Mouse (Mus musculus) heart, embryonic 11.5 days (tissue): ENCODE data around the gene Cct8. TPM values are rescaled to one million over a fixed set of nuclear protein-coding genes. Genes with fewer than 3 reads are reported as not detected.
"Not testable (repeated sequence)": the region's sequence is repeated elsewhere in the genome, so short reads cannot be mapped to it uniquely, and the experiment has no call there.

Source experiments
- ATAC-seq: fragments of 200-750 bp; cut with Nextera tagmentation; replicated peaks from 2 replicates; pipeline ENCODE4 v1.8.0; 2017; ENCODE audit warnings: moderate library complexity; ENCODE audit not compliant: insufficient number of reproducible peaks, low FRiP score, low TSS enrichment
- H3K27ac ChIP-seq: fragments of 300-500 bp; sonication (generic); 2 replicates; pipeline ENCODE4 v1.5.1; 2014; ENCODE audit warnings: mild to moderate bottlenecking, low read depth, low read length
- H3K27me3 ChIP-seq: fragments of 300-500 bp; sonication (generic); 2 replicates; pipeline ENCODE4 v1.6.1; 2014; ENCODE audit warnings: mild to moderate bottlenecking, low read length, mixed read lengths; ENCODE audit not compliant: control insufficient read depth, insufficient read depth
- H3K36me3 ChIP-seq: fragments of 300-500 bp; sonication (generic); 2 replicates; pipeline ENCODE4 v1.6.1; 2014; ENCODE audit warnings: mild to moderate bottlenecking, low read length, moderate library complexity, mixed read lengths; ENCODE audit not compliant: control insufficient read depth, insufficient read depth
- H3K4me1 ChIP-seq: fragments of 300-500 bp; sonication (generic); 2 replicates; pipeline ENCODE4 v1.6.1; 2014; ENCODE audit warnings: low read length; ENCODE audit not compliant: control insufficient read depth, insufficient read depth
- H3K4me2 ChIP-seq: fragments of 300-500 bp; sonication (generic); 2 replicates; pipeline ENCODE4 v1.6.1; 2014; ENCODE audit warnings: mild to moderate bottlenecking, moderate library complexity
- H3K4me3 ChIP-seq: fragments of 300-500 bp; sonication (generic); 2 replicates; pipeline ENCODE4 v1.5.1; 2014; ENCODE audit warnings: low read depth, low read length
- H3K9ac ChIP-seq: fragments of 300-500 bp; sonication (generic); 2 replicates; pipeline ENCODE4 v1.6.1; 2014; ENCODE audit warnings: mild to moderate bottlenecking, low read depth, low read length, moderate library complexity
- H3K9me3 ChIP-seq: fragments of 300-500 bp; sonication (generic); replicated peaks from 2 replicates; pipeline ENCODE4 v1.6.1; 2016; ENCODE audit warnings: low read length; ENCODE audit not compliant: control insufficient read depth
- WGBS: fragments of 180-500 bp; shearing (Covaris S2); extraction: QIAGEN DNeasy Blood & Tissue Kit; methylation state at CpG from one replicate; pipeline ENCODE4 v1.1.7; 2014; ENCODE audit not compliant: insufficient replicate concordance; 5-methylcytosine and 5-hydroxymethylcytosine counted together
- polyA plus RNA-seq: library from polyadenylated mRNA; unstranded; fragments of >200 nt; fragmentation: Nextera tagmentation; extraction: Ambion mirVana; gene quantifications from 2 replicates; pipeline ENCODE4 v1.2.1, GENCODE M21; 2014

Cct8 gene
- polyA plus RNA-seq, 1 experiment from 2014 or later: 369 TPM

GRCm38 (mm10) chr16:87497171-87497570 is 1.5 kb upstream of the Cct8 start:
- Histone ChIP-seq H3K9me3 (no peaks in the 10 kb centered on the region), H3K9ac (no peak overlapping the region), H3K4me1 (peaks cover 19% of the 10 kb centered on the region), H3K27me3 (no peaks in the 10 kb centered on the region), H3K36me3 (peaks cover 5% of the 10 kb centered on the region; the same call in 1 of the 2 replicates), H3K4me2 (no peak overlapping the region), H3K27ac (no peak overlapping the region), H3K4me3 (no peak overlapping the region)
- WGBS: 91% methylated on average over 6 of the region's 6 CpGs
- ATAC-seq: no peak

DNA sequence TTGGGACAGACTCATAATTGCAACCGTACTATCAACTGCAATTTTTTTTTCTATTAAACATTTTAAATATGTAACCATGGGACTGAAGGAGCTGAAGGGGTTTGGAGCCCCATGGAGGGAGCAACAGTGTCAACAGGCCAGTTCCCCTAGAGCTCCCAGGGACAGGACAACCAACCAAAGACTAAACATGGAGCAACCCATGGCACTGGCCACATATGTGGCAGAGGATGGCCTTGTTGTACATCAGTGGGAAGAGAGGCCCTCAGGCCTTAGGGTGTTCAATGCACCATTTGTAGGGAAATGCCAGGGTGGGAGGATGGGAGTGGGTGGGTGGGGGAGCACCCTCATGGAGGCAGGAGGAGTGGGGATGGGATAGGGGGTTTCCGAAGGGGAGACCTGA is 1.1 kb upstream of the Cct8 start:
- Histone ChIP-seq H3K27me3 (no peaks in the 10 kb centered on the region), H3K27ac (no peak overlapping the region), H3K4me1 (peaks cover 18% of the 10 kb centered on the region), H3K9me3 (no peaks in the 10 kb centered on the region), H3K36me3 (peaks cover 5% of the 10 kb centered on the region; the same call in 1 of the 2 replicates), H3K4me2 (peak overlapping the region; percentile 89), H3K4me3 (peak overlapping the region; percentile 90), H3K9ac (no peak overlapping the region)
- WGBS: 75% methylated on average over 2 of the region's 2 CpGs
- no peak for ATAC-seq

GRCm38 (mm10) chr16:87494955-87495655 is 568 bp downstream of the Cct8 start:
- peak overlapping the region; percentile 89 for H3K4me2 ChIP-seq
- no peaks in the 10 kb centered on the region for H3K9me3 ChIP-seq
- H3K27ac ChIP-seq: peak overlapping the region; percentile 73
- peak overlapping the region; percentile 94 for H3K9ac ChIP-seq
- peaks cover 17% of the 10 kb centered on the region for H3K36me3 ChIP-seq
- 0 out of 2 replicates have a peak, but pooled peaks have one; percentile 18 for ATAC-seq
- no peaks in the 10 kb centered on the region for H3K27me3 ChIP-seq
- H3K4me3 ChIP-seq: peak overlapping the region; percentile 90
- peaks cover 6% of the 10 kb centered on the region for H3K4me1 ChIP-seq
- under 1% methylated on average over 39 of the region's 39 CpGs for WGBS

DNA sequence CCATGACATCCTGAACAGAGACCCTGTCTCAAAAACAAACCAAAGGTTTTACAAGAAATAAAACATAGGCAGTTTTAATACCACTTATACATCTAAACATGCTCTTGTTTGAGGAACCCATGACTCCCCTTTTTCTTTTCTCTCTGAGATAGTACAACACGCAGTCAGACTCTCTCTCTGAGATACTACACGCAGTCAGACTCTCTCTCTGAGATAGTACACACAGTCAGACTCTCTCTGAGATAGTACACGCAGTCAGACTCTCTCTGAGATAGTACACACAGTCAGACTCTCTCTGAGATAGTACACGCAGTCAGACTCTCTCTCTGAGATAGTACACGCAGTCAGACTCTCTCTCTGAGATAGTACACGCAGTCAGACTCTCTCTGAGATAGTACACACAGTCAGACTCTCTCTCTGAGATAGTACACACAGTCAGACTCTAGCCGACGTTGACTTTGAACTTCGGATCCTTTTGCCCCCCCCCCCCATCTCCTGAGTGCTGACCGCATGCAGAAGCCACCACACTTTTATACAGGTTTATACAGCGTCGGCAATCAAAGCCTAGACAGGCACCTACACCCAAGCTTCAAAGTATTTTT is 3.4 kb downstream of the Cct8 start:
- peaks cover 36% of the 10 kb centered on the region for H3K36me3 ChIP-seq
- 92% methylated on average over 12 of the region's 12 CpGs for WGBS

GRCm38 (mm10) chr16:87488605-87489004 is 7.1 kb downstream of the Cct8 start:
- no peak overlapping the region for H3K27ac ChIP-seq
- H3K9me3 ChIP-seq: no peaks in the 10 kb centered on the region
- no peaks in the 10 kb centered on the region for H3K4me1 ChIP-seq
- no peak overlapping the region for H3K4me2 ChIP-seq
- H3K9ac ChIP-seq: no peak overlapping the region
- no peak for ATAC-seq
- H3K36me3 ChIP-seq: peaks cover 59% of the 10 kb centered on the region
- no peaks in the 10 kb centered on the region for H3K27me3 ChIP-seq
- WGBS: 72% methylated on average over 2 of the region's 2 CpGs
- H3K4me3 ChIP-seq: no peak overlapping the region

More for the DNA sequence above, 3.4 kb downstream of the Cct8 start:
- not testable (repeated sequence) for H3K4me2 ChIP-seq, H3K4me3 ChIP-seq, H3K27ac ChIP-seq, H3K4me1 ChIP-seq, ATAC-seq, H3K9me3 ChIP-seq, H3K9ac ChIP-seq, H3K27me3 ChIP-seq

GRCm38 (mm10) chr16:87486739-87487138 is 8.9 kb downstream of the Cct8 start:
- WGBS: 92% methylated on average over 5 of the region's 5 CpGs
- Histone ChIP-seq H3K27me3 (no peaks in the 10 kb centered on the region), H3K9ac (no peak overlapping the region), H3K36me3 (peaks cover 57% of the 10 kb centered on the region), H3K4me3 (no peak overlapping the region), H3K4me2 (no peak overlapping the region), H3K9me3 (no peaks in the 10 kb centered on the region), H3K27ac (no peak overlapping the region), H3K4me1 (no peaks in the 10 kb centered on the region)
- ATAC-seq: no peak

DNA sequence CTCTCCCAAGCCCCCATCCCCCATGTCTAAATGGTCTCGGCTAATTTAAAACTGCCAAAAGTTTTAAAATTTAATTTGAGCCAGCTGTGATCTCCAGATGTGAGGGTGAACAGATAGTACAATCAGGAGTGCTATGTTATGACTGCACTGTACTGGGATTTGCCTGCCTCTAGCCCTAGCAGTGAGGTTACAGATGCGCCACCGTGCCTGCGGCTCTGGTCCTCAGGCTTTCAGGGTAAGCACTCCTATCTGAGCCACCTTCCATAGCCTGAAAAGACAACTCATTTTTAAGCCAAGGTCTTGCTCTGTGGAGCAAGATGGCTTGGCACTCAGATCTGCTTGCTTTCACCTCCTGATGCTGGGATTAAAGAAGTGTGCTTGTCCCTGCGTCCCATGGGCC is 11.3 kb downstream of the Cct8 start:
- Histone ChIP-seq H3K27ac (no peak overlapping the region), H3K27me3 (no peaks in the 10 kb centered on the region), H3K4me3 (no peak overlapping the region), H3K4me1 (no peaks in the 10 kb centered on the region), H3K9me3 (no peaks in the 10 kb centered on the region), H3K4me2 (no peak overlapping the region), H3K36me3 (peaks cover 38% of the 10 kb centered on the region), H3K9ac (no peak overlapping the region)
- ATAC-seq: no peak
- WGBS: 82% methylated on average over 5 of the region's 5 CpGs

DNA sequence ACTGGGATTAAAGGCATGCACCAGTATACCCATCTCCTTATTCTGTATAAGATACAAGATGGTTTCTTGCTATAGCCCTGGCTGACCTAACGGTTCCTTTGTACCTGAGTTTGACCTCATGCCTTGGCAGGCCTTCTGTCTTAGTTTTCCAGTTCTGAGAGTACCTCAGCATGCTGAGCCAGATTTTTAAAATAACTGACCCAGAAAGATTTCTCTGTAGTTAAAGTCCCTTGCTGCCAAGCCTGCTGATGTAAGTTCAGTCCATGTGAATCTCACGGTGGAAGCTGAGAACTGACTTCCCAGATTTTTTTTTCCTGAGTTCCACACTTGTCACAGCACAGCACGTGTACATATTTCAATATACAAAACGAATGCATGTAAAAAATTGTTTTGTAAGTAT is 25.1 kb downstream of the Cct8 start:
- 86% methylated on average over 4 of the region's 4 CpGs for WGBS
- H3K27ac ChIP-seq: no peak overlapping the region
- no peaks in the 10 kb centered on the region for H3K4me1 ChIP-seq
- no peak for ATAC-seq
- H3K4me2 ChIP-seq: no peak overlapping the region
- peaks cover 19% of the 10 kb centered on the region for H3K36me3 ChIP-seq
- H3K9me3 ChIP-seq: no peaks in the 10 kb centered on the region
- no peak overlapping the region for H3K9ac ChIP-seq
- H3K27me3 ChIP-seq: no peaks in the 10 kb centered on the region
- no peak overlapping the region for H3K4me3 ChIP-seq

- no peak overlapping the region for H3K27ac ChIP-seq
- no peak overlapping the region for H3K9ac ChIP-seq
- no peaks in the 10 kb centered on the region for H3K9me3 ChIP-seq
- WGBS: 94% methylated on average over 3 of the region's 3 CpGs
- peaks cover 6% of the 10 kb centered on the region; the same call in 1 of the 2 replicates for H3K4me1 ChIP-seq
- H3K36me3 ChIP-seq: peaks cover 10% of the 10 kb centered on the region
- ATAC-seq: no peak
- H3K27me3 ChIP-seq: no peaks in the 10 kb centered on the region
- H3K4me3 ChIP-seq: no peak overlapping the region
- H3K4me2 ChIP-seq: no peak overlapping the region
Observed at GRCm38 (mm10) chr16:87458752-87459151, 36.9 kb downstream of the Cct8 start.
